Mouse (Mus musculus) adrenal gland, postnatal 14 days (tissue): ENCODE measurements around the gene Elovl6. TPM values are rescaled to one million over a fixed set of nuclear protein-coding genes. Genes with fewer than 3 reads are reported as not detected.

Experiments
- DNase-seq: peaks from one replicate; pipeline ENCODE4 v3.0.0; 2021; ENCODE audit warnings: mixed read lengths
- total RNA-seq: library from RNA; stranded (reverse); gene quantifications from 2 replicates; pipeline ENCODE4 v1.2.3, GENCODE M21; 2021

Gene Elovl6
- total RNA-seq, 1 experiment from 2014 or later, result 53.5 TPM

- no peak for DNase-seq
These were observed 114.6 kb downstream of the Elovl6 start for GRCm38 (mm10) chr3:129646781-129647180.

GRCm38 (mm10) chr3:129647312-129647711 lies 115.2 kb downstream of the Elovl6 start:
- DNase-seq, result no peak

GRCm38 (mm10) chr3:129648598-129648997 lies 116.4 kb downstream of the Elovl6 start:
- no peak for DNase-seq

- peak; percentile 47 for DNase-seq
These were observed 117.6 kb downstream of the Elovl6 start for GRCm38 (mm10) chr3:129649586-129650292.

GRCm38 (mm10) chr3:129650293-129650612 lies 118.1 kb downstream of the Elovl6 start:
- DNase-seq, result no peak

- DNase-seq, result no peak
These were observed 118.8 kb downstream of the Elovl6 start for GRCm38 (mm10) chr3:129650931-129651330.

- no peak for DNase-seq
These were observed 119.6 kb downstream of the Elovl6 start for GRCm38 (mm10) chr3:129651765-129652164.

- no peak for DNase-seq
These were observed 120.3 kb downstream of the Elovl6 start for GRCm38 (mm10) chr3:129652476-129652875.

- DNase-seq, result no peak
These were observed 124.4 kb downstream of the Elovl6 start for GRCm38 (mm10) chr3:129656540-129656939.

GRCm38 (mm10) chr3:129657222-129657621 lies 125.1 kb downstream of the Elovl6 start:
- no peak for DNase-seq

- DNase-seq, result no peak
These were observed 125.6 kb downstream of the Elovl6 start for GRCm38 (mm10) chr3:129657775-129658174.

GRCm38 (mm10) chr3:129658776-129659175 lies 126.6 kb downstream of the Elovl6 start:
- no peak for DNase-seq

GRCm38 (mm10) chr3:129663906-129664305 lies 131.8 kb downstream of the Elovl6 start:
- DNase-seq, result no peak

- no peak for DNase-seq
These were observed 143.8 kb downstream of the Elovl6 start for GRCm38 (mm10) chr3:129675923-129676322.

- DNase-seq, result peak; percentile 58
These were observed 148.1 kb downstream of the Elovl6 start for GRCm38 (mm10) chr3:129680258-129680657.

- no peak for DNase-seq
These were observed 149.7 kb downstream of the Elovl6 start for GRCm38 (mm10) chr3:129681841-129682240.

GRCm38 (mm10) chr3:129682389-129682788 lies 150.2 kb downstream of the Elovl6 start:
- DNase-seq, result peak; percentile 14

- DNase-seq, result peak; percentile 37
These were observed 151.0 kb downstream of the Elovl6 start for GRCm38 (mm10) chr3:129683060-129683679.

- no peak for DNase-seq
These were observed 154.0 kb downstream of the Elovl6 start for GRCm38 (mm10) chr3:129686196-129686595.

- peak; percentile 70 for DNase-seq
These were observed 154.7 kb downstream of the Elovl6 start for GRCm38 (mm10) chr3:129686698-129687333.

GRCm38 (mm10) chr3:129687429-129687828 lies 155.3 kb downstream of the Elovl6 start:
- no peak for DNase-seq
